Mouse (Mus musculus) MN1 (cell line): Measurements from ENCODE around the gene Slc38a8.
A peak's percentile ranks its signal among the peaks of the same experiment; 100 is the strongest.

ENCODE experiments used
- DNase-seq: peaks from one replicate; pipeline ENCODE4 v3.0.0-alpha.2; 2016; ENCODE audit warnings: low spot score

Slc38a8 gene

DNA sequence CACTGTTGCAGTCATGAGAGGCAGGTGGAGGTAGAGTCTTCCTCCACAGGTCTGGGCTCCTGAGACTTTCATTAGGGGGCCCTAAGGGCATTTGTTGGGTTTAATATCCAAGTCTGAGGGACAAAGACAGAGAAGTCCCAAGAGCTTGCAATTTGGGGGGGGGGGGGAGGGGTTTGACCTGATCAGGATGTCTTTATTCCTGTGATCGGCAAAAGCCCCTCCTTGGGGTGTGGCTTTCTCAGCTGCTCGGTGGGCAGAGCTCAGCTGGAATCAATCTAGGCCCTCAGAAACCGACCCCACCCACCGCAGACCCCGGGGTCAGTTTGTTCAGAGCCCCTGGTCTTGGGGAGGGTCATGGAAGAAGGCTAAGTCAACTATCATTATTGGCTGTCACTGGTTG, at the start of gene Slc38a8:
Gene Slc38a8, minus strand, starts transcription at position 101 of the 400 bp plus-strand sequence.
- DNase-seq: no peak

DNA sequence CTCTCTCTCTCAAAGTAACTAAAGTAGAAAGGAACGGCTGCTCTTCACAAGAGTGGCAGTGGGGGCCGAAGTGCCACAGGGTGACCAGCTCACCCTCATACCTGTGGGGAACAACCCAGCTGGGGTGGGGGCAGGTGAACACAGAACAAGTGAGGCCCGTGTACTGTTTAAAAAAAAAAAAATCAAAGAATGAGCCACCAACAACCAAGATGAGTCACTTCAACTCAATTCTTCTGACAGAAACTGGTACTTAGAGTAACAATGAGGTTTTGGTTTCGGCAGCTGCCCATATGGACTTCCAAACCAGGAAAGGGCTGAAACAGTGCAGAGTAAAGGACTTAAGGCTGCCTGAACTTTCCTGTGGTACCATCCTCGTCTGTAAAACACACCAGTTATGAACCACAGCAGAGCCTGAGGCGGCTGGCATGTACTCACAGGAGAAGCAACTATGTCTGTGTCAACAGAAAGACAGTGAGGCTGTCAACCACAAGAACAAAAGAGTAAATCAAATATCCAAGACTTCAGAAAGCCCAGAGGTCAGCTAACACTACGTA, 47.1 kb upstream of the Slc38a8 start:
- DNase-seq: no peak

DNA sequence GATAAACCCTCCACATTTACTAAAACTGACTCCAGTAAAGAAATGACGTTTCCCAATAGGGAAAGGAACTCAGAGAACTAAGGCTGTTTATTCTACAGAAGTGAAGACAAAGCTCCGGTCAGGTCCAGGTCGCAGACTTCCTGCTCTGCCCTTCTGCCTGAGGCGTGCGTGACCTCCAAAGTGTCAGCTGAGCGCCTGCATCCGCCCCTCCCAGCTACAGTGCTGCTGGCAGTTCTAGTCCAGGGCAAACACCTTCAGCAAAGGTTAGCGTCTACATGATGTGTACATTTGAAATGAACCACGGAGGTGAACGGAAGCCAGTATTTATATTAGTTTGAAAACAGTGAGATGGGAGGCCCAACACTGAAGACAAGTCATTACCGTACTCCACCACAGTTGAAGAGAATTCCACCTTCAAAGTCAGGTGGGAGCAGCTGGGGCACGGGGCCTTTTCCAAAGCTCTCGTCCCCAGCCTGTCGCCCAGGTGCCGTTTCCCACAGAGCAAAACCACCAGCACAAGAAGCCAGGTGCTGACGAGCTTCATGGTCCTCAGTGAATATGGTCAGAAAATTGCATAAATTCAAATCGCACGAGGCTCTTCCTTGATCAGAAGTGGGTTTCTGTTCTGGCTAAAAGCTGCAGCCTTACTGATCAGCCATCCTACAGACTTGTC, 45.7 kb upstream of the Slc38a8 start:
- no peak for DNase-seq

GRCm38 (mm10) chr8:119545791-119546190, 44.3 kb upstream of the Slc38a8 start:
- DNase-seq: no peak

- no peak for DNase-seq
Observed at GRCm38 (mm10) chr8:119545180-119545579, 43.7 kb upstream of the Slc38a8 start.

DNA sequence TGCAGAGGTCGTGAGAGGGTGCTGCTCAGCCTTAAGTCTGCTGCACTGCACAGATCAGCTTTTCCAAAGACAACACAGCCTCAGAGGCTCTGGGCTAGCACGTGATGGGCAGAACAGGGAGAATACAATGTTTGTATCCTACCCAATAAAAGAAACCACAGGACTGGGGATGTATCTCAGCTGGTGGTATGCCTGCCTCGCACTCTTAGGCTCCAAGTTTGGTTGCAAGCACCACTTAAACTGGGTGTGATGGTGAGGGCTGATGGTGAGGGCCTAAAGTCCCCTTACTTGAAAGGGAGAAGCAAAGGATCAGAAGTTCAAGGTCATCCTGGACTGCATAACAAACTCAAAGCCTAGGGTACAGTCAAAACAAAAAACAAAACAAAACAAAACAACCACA, 43.1 kb upstream of the Slc38a8 start:
- no peak for DNase-seq

- DNase-seq: no peak
Observed at GRCm38 (mm10) chr8:119531973-119532372, 30.5 kb upstream of the Slc38a8 start.

DNA sequence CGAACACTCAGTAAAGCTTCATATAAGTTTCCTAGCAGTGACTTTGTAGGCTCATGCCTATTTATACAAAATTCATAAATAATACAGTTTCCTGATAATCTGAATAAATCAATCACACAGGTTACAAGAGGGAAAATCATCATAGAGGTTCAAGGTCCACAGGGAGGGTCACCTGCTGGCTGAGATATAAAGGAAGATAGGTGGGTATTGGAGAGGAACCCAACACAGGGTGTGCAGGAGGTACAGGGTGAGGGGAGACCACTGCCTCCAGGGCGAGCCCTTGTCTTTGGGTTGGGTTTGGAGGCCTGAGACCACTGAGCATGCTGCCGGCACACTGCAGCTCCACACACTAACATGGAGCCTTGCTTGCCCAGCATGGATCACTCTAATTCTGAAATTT, 29.9 kb upstream of the Slc38a8 start:
- DNase-seq: no peak

DNA sequence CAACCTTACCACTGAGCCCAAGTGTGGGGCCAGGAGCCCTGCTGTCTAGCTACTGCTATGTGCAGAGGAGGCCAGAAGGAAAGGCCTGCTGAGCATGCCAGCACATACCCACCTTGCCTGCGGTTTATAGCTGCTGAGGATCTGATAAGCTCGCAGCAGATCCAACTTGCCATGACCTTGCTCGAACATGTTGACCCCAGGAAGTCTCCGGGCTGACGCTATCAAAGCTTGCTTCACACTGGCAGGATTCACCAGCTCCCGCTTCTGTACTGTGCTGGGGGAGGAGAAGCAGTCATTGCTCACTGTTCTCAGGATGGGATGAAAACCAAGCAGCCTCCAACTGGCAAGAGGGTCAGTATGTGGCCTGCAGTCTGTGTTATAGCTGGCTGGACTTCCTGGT, 29.4 kb upstream of the Slc38a8 start:
- DNase-seq: no peak

DNA sequence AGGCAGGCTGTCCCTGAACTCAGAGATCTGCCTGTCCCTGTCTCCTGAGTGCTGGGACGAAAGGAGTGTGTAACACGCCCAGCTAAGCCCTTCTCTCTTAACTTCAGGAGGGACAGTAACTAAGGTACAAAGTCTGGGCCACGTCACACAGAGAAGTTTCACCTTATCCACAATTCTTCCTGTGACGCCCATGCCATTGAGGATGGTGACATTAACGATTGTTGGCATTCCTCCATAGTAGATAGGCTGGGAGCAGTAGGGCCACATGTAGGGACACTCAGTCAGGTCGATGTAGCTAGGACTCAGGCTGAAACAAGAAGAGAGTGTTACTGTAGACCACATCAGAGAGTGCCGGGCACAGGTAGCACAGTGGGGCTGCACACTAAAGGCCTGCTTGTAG, 27.3 kb upstream of the Slc38a8 start:
- no peak for DNase-seq

DNA sequence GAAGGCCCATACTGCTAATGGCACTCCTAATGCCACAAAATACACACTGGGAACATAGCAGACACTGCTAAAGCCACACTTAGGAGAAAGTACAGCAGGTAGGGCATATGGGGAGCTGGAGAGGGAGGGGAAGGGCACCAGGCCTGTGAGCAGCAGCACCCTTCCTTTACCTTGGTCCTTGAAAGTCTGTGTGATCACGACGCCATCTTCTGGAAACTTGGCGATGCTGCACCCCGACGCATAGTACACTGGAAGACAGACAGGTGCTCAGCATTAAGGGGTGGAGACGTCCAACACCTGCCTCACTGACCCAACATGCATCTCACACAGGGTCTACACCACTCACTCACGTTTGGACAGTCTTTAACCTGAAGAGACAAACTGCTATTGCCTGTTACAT, 18.6 kb upstream of the Slc38a8 start:
- DNase-seq: peak; percentile 43

GRCm38 (mm10) chr8:119516674-119517073, 15.2 kb upstream of the Slc38a8 start:
- peak; percentile 84 for DNase-seq

DNA sequence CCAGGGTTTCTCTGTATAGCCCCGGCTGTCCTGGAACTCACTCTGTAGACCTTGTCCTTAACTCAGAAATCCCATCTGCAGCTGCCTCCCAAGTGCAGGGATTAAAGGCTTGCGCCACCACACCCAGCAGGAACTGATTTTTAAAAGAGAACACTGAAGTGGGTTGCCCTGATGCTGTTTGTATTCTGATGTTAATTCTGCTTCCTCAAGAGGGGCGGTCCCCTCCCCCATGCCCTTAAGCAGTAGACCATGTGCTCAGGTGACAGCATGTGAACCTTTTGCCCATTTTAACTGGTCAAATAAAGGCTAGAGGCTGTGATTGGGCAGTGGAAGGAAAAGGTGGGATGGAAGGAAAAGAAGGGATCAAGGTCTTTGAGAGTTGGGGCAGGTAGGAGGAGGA, 14.3 kb upstream of the Slc38a8 start:
- DNase-seq: no peak

- no peak for DNase-seq
Observed at GRCm38 (mm10) chr8:119514940-119515339, 13.4 kb upstream of the Slc38a8 start.

- peak; percentile 25 for DNase-seq
Observed at GRCm38 (mm10) chr8:119513405-119513804, 11.9 kb upstream of the Slc38a8 start.

GRCm38 (mm10) chr8:119511722-119512121, 10.2 kb upstream of the Slc38a8 start:
- DNase-seq: no peak

GRCm38 (mm10) chr8:119510471-119510870, 9.0 kb upstream of the Slc38a8 start:
- peak; percentile 71 for DNase-seq

GRCm38 (mm10) chr8:119506106-119506505, 4.6 kb upstream of the Slc38a8 start:
- no peak for DNase-seq

- DNase-seq: peak; percentile 80
Observed at GRCm38 (mm10) chr8:119505488-119505887, 4.0 kb upstream of the Slc38a8 start.

- DNase-seq: no peak
Observed at GRCm38 (mm10) chr8:119503191-119503767, 1.8 kb upstream of the Slc38a8 start.

DNA sequence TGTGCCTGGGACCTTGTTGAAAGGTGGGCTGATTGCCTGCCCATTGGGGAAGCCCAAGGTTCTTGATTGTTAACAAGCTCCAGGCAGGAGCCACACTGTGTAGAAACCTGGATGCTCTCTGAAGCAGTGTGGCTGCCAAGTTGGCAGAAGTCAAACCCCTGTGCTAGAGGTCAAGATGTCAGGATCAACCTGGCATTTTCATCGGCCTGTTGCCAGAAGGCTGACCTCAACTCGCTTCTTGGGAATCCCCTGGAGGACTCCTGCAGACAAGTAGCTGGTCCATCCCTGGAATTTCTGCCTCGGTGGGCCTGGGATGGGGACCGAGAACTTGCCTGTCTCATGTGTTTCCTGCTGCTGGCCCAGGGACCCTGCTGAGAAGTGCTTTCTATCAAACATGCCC, 613 bp upstream of the Slc38a8 start:
- no peak for DNase-seq

DNA sequence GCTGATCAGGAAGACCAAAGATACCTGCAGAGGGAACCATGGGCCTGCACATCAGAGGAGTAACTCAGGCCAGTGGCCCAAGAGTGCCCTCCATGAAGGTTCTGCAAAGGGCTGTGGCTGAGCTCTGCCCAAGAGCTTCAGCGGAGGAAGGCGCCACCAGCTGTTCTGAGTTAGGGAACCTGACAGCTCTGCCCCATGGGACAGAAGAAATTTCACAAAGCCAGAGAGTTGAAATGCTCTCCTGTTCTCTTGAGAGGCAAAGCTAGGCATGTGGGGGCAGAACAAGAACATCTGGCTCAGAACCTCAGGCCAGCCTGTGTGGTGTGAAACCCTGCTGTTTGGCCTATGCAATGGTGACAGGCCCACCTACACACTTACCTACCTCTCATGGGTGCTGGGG, 1.7 kb downstream of the Slc38a8 start:
- peak; percentile 40 for DNase-seq

- DNase-seq: peak; percentile 58
Observed at GRCm38 (mm10) chr8:119496848-119497247, 4.7 kb downstream of the Slc38a8 start.

DNA sequence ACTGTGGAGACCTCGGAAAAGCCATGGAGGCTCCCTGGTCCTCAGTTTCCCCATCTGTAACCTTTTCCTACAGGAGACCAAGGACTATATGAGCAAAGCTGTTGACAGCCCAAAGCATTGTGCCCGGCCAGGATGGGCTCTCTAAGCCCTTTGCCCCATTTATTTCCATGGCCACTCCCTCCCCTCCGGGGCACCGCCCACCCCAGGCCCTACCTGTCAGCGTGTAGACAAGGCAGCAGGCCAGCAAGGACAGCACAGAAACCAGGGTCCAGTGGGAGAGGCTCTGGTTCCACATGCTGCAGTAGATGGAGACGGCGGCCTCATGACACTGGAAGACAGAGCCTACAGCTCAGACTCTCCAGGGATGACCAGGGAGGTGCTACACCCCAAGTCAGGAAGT, 14.4 kb downstream of the Slc38a8 start:
- no peak for DNase-seq
